Mouse (Mus musculus) gastrocnemius, adult 18-20 months (tissue): ENCODE measurements around the gene Casp2. TPM values are rescaled to one million over a fixed set of nuclear protein-coding genes. Genes with fewer than 3 reads are reported as not detected.
A peak's percentile ranks its signal among the peaks of the same experiment; 100 is the strongest.

Experiments
- DNase-seq: peaks from one replicate; pipeline ENCODE4 v3.0.0; 2021; ENCODE audit warnings: low spot score
- long read RNA-seq, 2 experiments: library from polyadenylated mRNA; stranded (forward); transcript quantifications; one replicate each; pipeline ENCODE4 v2.0.0; 2021
- total RNA-seq, 2 experiments: library from RNA; stranded (reverse); gene quantifications; 2 replicates each; pipeline ENCODE4 v1.2.3; 2021

The Casp2 gene
- 1 to 10 TPM; 3.7 to 4.1 TPM for total RNA-seq
- long read RNA-seq, experiment 1, partial matches to known transcripts, result 0 of 1 reads
- long read RNA-seq, experiment 1, other reads (novel, unspliced or antisense), result 0 of 1 reads
- long read RNA-seq, experiment 2, partial matches to known transcripts, result 0 of 1 reads
- long read RNA-seq, experiment 2, other reads (novel, unspliced or antisense), result 0 of 1 reads

DNA sequence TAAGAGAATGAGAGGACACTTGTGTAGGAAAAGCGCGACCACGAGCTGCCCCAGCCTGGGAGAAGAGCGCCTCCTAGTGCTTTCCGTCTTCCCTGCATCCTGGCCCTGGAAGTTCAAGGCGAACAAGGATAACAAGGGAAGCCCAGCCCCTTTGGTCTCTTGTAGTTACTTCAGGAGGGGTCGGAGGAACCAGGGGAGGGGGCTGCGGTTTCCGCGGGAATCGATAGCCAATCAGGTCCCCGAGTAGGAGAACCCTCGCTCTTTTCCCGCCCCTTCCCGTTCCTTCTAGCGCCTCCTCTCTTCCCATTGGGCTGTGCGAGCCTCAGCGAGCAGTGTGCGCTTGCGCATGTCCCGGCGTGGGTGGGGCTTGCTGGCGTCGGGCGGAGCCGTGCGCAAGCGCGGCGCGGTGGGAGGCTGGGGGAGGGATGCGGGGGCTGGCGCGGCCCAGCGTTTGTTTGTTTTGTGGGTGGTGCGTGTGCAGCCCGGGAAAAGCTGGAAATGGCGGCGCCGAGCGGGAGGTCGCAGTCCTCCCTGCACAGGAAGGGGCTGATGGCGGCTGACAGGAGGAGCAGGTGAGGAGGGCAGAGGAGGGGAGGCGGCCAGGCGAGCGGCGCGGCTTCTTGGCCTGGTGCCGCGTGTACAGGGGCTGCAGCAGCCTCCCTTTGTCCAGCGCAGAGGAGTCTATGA, at the start of gene Casp2:
Gene Casp2, plus strand, starts transcription at position 360 of the 687 bp plus-strand sequence.
- peak; percentile 98 for DNase-seq

DNA sequence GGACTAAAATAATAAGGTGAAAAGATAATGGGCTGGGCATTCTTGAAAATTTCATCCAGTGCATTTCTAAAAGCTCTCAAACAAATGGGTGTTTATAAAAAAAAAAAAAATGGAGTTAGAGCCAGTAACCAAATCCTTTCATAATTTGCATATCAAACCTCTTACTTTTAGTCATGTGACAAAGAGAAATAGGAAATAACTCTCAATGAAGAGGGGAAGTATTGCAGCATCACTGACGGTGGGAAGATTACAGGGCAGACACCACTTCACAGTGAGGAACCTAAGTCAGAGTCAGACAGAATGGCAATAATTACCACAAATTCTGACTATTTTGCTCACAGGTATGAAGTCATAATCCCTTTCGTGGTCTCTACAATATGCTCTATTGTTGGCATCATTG, 49.8 kb upstream of the Casp2 start, which contains the start of gene Tas2r144:
Gene Tas2r144, plus strand, starts transcription at position 301 of the 400 bp plus-strand sequence.
- DNase-seq, result no peak

DNA sequence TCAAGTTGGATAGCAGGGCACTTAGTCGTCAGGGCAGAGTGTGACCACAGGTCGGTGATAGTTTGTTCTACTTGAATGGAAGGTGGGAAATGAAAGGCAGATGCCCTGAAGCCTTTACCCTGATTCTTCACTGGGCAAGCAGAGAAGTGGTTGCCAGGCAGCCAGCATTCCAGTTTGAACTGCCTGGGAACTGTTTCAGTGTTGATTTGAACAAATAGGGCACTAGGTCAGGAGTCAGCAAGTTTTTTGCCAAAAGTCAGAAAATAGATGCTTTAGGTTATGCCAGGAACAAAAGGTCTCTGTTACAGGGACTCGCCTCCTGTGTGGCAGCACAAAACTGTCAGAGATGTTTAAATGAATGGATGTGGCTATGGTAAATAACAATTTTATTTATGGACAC, 42.5 kb upstream of the Casp2 start:
- no peak for DNase-seq

DNA sequence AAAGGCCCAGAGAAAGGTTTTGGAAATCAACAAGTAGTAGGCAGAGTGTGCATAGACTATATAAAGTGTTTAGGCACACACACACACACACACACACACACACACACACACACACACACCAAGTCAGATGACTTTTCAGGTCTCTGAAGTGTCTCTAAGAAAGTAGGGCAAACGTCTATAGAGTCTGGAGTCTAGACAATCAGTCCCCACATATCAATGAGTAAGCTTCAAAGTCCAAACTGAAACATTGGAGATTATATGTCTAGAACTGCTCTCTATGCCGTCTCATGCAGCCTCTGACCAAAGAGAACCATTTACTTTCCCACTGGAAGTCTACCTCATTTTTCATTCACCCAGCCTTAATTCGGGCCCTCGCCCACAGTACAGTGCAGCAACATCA, 39.7 kb upstream of the Casp2 start:
- no peak for DNase-seq

DNA sequence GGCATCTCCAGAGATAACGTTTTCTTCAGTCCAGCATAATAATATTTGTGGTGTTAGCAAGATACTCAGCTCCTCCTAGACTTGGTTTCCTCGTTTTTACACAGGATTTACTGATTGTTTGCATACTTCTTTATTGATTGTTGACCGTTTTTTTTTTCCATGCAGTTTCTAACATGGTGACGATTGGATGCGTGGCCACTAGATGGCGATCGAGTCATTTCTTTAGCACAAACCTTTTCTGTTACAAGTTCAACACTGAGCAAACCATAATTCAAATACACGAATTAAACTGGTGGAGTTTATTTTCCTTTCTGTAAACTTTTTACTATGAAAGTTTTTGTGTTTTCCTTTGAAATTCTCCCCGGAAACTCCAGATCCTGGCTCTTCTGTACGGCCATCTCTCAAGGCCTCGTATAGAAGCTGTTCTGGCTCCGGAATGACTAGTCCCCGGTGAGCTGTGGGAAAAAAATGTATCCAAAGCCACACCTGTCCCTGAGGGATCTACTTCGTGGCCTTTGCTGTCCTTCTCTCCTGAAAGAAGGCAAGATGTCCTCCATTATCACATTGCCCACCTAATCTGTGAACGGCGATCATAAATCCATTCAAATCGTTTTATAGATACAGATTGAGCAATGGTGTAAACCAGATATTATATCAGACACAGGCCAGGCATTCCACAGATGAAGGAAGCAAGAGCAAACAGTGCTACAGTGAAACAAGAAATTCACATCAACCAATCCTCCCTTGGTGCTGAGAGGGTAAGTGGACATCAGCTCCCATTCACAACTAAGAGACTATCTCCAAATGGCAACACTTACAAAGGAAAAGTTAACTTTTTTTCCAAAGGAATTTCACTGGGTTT, 37.3 kb upstream of the Casp2 start:
- DNase-seq, result peak; percentile 63

DNA sequence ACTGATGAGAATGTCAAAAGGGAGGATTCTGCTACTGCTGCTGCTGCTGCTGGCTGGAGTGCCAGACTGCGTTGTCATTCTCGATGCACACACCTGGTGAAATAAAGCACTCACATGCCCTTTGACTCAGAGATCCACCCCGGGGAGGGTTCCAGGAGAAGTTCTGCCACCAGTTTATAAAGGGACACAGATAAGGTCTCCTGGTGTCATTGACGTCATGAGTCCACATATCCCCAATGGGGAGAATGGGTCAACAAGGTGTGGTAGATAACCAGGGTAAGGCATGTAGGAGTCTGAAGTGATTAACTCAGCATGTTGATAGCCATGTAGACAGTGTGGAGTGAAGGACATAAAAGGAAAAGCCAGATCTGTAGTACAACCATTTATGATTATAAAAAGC, 35.2 kb upstream of the Casp2 start:
- no peak for DNase-seq

DNA sequence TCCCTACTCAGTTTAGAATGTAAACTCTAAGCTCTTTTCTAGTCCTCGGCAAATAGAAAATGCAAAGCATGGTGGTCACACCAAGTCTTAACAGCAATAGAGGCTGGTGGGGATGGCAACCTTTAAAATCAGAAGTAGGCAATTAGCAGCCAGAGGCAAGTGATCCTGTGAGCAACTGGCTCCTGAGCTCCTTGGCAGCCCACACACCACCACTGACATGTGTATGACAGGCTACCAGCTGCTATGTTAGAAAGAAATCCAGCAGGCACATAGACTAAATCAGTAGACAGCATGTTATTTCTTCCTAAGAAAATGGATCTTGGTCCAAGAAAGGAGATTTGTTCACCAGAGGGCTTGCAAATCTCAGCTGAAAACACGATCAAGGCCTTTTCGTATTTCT, 33.6 kb upstream of the Casp2 start:
- DNase-seq, result no peak

DNA sequence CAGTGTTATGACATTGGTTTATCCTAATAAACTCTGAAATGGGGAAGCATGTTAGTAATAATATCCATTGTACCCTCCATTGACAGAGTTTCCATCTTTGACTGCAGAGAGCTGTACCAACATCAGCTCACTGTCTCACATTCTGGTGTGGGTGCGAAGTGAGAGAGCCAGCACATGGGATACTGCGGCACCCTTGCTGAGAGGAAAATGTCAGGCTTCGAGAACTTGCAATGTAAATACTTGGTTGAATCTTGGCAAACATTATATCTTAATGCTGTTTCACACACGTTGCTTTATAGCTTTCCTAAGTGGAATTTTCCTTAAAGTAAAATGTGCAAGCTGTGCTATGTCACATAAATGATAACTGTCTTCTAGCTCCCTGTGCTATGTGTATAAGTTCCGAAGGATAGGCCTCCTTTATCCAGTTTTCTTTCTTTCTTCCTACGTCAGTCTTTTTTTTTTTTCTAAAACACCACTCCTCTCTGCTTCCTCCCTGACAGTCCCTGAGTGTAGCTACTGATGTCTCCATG, 27.4 kb upstream of the Casp2 start:
- DNase-seq, result no peak

DNA sequence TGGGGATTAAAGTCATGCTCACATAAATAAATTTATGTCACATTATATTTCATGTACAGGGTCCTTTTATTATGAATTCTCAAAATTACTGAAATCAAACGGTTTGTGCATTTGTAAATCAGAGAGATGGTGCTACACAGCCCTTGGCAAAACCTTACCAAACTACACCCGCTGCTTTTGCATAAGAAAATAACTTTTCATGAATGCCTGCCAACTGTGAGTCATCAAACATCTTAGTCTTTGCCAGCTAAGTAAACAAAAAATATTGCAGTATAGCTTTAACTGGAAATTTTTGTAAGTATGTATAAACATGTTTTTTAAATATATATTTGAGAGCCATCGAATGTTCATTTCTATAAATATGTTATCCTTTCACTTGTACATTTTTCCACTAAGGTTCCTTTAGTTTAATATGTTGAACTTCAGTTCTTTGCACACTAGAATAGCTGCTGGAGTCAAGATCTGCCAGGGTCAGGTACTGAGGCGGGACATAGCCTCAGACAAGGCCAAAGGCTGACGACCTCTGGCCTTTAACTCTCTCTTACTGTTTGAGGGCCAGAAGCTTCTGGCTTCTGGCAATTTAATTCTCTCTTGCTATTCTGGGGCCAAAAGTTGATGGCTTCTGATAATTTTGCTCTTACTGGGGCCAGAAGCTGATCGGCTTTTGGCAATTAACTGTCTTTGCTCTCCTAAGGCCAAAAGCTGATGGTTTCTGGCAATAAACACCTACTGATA, 23.3 kb upstream of the Casp2 start:
- peak; percentile 27 for DNase-seq

DNA sequence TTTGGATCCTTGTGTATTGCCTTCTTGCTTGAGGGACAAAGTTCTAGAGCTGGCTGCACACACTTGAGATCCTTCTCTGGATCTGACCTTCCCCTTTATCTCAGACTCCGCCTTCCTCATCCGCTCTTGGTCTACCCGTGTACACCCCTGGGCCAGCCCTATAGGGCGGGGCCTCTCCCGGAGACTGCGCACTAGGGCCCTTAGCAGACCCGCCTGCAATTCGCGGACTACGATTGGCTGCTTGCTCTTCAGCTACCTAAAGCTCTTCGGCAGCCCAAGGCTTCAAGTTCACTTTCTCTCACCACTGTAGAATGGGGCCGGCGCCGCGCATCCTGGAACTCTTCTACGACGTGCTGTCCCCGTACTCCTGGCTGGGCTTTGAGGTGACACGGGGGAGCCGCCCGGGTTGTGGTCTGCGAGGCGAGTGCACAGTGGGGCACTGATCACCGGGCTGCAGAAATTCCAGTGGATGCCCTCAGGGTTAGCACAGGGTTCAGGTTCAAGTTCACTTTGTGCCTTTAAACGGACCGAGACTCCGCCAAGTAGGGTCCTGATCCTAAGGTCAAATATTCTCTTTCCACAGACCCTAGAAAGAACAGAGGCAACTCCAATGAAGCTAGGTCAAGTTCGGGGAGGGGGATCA, 19.0 kb upstream of the Casp2 start, which contains the start of gene Gstk1:
Gene Gstk1, plus strand, starts transcription at position 225 of the 643 bp plus-strand sequence.
- DNase-seq, result peak; percentile 85

DNA sequence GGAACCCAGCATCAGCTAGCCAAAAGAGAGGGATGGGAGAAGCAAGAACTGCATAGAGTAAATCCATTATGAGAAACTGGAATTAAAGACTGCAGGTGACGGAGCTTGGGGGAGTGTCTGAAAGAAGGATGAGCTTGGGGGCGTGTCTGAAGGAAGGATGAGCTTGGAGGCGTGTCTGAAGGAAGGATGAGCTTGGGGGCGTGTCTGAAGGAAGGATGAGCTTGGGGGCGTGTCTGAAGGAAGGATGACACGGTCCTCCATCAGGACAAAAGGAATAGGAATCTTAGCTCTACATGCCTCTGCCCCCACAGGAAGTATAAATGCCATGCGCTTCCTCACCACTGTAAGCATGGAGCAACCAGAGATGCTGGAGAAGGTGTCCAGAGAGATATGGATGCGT, 17.6 kb upstream of the Casp2 start:
- DNase-seq, result peak; percentile 43

DNA sequence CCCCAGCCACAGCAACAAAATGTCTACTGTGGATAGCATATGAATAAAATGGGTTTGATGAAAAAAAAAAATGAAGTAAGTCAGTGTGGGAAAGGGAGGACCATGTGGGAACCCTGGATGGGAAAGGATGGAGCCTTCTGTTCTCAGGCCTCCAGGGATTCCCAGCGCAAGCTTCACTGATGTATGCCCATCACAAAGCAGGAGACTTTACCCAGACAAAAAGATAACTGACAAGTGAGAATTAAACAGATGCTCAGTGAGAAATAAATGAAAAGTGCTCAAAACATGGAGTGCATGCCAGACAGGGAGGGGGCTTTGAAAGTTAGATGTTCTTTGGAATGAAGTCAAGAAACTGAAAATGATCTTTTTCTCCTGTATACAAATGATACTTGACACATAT, 16.8 kb upstream of the Casp2 start:
- no peak for DNase-seq

DNA sequence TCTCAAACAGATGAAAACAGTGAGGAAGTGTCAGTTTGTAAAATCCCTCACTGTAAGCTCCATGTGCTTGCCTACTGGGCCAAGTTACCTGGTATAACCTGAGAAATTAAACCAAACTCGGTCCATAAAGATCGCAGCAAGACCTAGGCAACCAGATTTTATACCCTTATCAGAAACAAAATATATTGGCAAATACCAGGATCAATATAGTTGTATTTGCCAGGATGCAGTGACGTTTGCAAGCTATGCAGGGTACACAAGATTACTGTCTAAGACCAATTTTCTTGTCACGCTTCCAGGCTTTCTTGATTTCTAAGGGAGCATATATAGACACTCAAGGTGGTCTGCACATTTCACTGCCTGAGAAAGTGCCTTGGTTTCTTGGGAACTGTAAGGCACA, 13.0 kb upstream of the Casp2 start:
- no peak for DNase-seq

DNA sequence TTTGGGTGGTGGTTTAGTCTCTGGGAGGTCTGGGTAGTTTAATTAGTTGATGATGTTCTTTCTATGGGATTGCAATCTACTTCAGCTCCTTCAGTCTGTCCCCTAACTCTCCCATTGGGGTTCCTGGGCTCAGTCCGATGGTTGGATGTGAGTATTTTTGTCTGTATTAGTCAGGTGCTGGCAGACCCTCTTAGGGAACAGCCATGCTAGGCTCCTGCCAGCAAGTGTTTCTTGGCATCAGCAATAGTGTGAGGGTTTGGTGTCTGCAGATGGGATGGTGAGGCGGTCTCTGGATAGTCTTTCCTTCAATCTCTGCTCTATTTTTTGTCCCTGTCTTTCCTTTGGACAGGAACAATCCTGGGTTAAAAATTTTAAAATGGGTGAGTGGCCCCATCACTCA, 11.7 kb upstream of the Casp2 start:
- peak; percentile 24 for DNase-seq

DNA sequence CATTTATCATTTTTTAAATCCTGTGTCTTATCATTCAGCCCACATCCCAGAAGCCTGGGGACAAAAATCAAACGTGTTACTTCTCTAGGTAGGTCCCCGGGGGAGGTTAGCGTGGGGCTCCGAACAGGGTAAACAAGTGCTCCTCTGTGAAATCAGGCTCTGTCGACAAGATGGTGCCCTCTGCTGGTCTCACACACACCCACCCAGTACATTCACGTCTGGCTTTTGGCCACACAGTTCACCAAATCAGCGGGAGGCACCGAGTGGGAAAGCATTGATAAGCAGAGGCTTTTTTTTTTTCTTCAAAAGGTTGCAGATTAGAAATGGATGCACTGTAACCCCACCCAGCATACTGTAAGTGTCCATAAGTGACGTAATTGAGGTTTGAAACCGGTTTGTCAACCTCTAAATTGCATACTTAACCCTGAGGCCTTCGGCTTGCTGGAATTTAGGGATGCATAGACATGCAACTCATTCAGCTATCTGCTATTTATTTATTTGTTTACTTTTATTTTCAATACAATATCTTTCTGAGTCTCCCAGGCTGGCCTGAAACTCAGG, 7.4 kb upstream of the Casp2 start:
- peak; percentile 67 for DNase-seq

DNA sequence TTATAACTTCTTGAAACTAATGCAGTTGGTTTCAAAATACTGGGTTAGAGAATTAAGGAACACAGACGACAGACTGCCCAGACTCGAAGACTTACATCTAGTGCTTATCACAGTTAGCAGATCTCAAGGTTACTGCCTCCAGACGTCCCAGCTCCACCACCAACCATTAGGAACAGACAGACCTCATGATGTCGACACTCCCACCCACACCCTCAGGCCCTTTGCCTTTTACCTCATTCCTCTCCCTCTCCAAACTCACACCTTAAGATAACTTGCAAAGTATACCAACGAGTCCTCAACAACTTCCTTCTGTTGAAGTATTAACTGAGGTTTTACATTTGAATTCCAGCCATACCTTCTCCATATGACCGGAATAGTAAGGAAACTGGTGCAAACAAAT, 4.4 kb upstream of the Casp2 start:
- no peak for DNase-seq

DNA sequence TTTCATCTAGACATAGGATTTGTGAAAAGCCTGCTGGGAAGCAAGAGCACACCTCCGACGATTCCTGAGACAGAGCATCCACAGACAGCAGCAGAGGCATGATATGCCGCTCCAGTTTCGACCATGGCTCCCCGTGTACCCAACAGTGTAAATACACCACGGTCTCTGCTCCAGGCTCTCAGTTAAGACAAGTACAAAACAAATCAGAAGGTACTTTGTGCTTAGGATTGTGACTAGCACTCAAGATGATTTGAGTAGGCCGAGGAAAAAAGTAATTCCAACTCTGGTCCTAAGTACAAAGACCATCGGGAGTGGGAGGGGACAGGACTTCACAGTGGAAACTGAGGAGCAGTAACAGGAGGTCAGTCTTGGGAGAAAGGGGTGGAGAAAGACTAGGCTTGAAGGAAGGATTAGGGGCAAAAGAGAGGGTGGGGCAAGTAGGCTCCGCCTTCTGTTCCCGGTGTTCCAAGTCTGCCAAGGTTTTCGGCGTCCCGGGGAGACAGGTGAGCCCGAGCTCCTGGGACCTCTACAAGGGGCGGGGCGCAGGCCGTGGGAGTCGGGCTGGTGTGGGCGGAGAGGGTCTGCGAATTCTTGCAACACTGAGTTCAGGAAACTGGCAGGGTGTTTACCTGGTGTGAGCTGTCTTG, 3.1 kb upstream of the Casp2 start, which contains the start of gene Tmem139:
Gene Tmem139, plus strand, starts transcription at position 447 of the 647 bp plus-strand sequence.
- DNase-seq, result no peak

DNA sequence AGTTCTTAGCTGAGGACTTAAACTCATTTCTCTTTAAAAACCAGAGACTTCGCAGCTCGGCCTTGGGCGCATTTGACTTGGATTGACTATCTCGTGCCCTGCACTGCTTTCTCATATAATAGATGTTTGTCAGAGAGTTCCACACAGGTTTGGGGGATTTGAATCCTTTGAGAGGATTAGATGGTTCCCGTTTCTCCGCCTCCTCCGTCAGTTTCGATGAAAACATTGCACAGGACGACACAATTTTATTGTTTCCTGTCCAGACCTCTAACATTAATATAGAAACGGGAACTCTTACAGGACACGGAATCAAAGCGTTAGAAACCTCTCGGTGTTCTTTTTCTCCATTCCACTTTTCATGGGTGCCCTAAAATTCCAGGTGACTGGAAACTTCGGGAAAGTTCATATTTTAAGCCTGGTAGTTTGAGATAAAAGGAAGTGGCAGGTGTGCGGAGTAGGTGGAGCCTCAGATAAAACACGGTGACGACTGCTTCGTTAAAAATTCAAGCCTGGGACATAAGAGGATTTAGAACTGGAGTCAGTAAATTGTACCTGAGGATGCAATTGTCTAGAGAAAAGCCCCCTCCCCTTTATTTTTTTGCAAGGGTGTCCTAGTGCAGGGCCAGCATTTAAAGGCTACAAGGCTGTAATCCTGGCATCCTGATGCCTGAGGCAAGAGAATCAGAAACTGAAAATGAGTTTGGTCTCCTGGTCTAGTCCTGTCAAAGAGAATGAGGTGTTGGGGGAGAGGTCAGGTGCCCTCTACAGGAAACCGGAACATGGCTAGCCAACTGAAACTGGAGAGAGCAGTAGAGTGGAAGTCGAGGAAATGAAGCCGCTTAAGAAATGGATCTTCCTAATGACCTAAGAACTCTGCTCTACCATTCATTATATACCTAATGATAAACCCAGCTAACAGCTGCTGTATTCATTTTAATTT, 876 bp downstream of the Casp2 start:
- no peak for DNase-seq

DNA sequence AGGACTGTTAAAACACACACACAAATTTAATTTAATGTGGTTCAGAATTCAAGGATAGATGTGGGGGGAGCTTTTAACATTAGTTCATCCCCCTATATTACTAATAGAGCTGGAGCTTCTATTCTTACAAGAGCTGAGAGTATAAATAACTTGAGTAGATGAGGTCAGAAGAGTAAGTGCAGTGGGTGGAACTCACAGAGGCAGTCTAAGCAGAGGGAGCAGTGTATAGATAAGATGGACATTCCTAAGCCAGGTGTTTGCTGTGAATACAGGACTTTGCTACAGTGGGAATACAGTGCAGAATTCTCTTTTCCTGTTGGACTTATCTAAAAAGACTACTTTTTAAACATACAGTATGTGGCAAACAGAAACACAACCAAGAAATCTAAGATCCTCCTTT, 6.0 kb downstream of the Casp2 start:
- DNase-seq, result no peak
